Mouse (Mus musculus) liver, embryonic 14.5 days (tissue): ENCODE measurements at regions not wholly inside any gene's neighbourhood (a gene's known extent, or its start where the extent isn't known, plus 50 kb on each side); places are given as distances from the start of the nearest gene placed in this dataset.

Source experiments
- CTCF ChIP-seq: IDR thresholded peaks from 2 replicates; pipeline ENCODE4 v1.5.1; 2016; ENCODE audit warnings: antibody characterized with exemption, low read depth, control low read depth
- EP300 ChIP-seq: IDR thresholded peaks from 2 replicates; pipeline ENCODE4 v1.6.1; 2016; ENCODE audit warnings: antibody characterized with exemption, low read depth

DNA sequence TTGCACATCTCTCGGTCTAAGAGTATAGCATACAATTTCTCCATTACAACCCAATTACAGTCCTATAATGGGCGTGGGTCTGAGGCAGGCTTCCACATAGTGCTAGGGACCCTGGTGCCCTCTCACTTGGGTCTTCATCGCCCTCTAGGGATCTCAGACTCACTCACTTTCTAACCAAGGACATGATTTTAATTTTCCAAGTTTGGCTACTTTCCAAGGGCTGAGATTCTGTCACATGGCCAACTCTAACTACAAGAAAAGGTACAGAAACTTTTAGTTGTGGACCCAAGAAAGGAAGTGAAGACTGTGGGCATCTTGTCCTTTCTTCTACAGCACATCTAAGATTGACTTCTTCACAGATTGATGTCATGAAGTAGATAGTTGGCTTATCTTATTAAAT, 235.1 kb downstream of the Snx10 start:
- TF ChIP-seq CTCF (no peak), EP300 (no peak)
